Mouse (Mus musculus) hindbrain, embryonic 11.5 days (tissue): Measurements from ENCODE around the gene Adk. TPM values are rescaled to one million over a fixed set of nuclear protein-coding genes. Genes with fewer than 3 reads are reported as not detected.

Experiments used
- ATAC-seq: fragments of 200-750 bp; cut with Nextera tagmentation; 2 replicates; pipeline ENCODE4 v1.8.0; 2017; ENCODE audit warnings: mild to moderate bottlenecking, moderate TSS enrichment, moderate library complexity; ENCODE audit not compliant: low FRiP score
- DNase-seq: peaks from one replicate; pipeline ENCODE4 v3.0.0-alpha.2; 2015; ENCODE audit warnings: low spot score
- H3K27ac ChIP-seq: fragments of 300-500 bp; sonication (generic); 2 replicates; pipeline ENCODE4 v1.5.1; 2014; ENCODE audit warnings: mild to moderate bottlenecking, low read depth, low read length
- H3K27me3 ChIP-seq: fragments of 300-500 bp; sonication (generic); 2 replicates; pipeline ENCODE4 v1.6.1; 2014; ENCODE audit warnings: mild to moderate bottlenecking, low read length, moderate library complexity, mixed read lengths; ENCODE audit not compliant: control insufficient read depth, insufficient read depth
- H3K36me3 ChIP-seq: fragments of 300-500 bp; sonication (generic); 2 replicates; pipeline ENCODE4 v1.6.1; 2014; ENCODE audit warnings: mild to moderate bottlenecking, low read length, moderate library complexity, mixed read lengths; ENCODE audit not compliant: control insufficient read depth, insufficient read depth
- H3K4me1 ChIP-seq: fragments of 300-500 bp; sonication (generic); replicated peaks from 2 replicates; pipeline ENCODE4 v1.6.1; 2014; ENCODE audit warnings: low read length, mixed read lengths; ENCODE audit not compliant: control insufficient read depth, insufficient read depth
- H3K4me2 ChIP-seq: fragments of 300-500 bp; sonication (generic); replicated peaks from 2 replicates; pipeline ENCODE4 v1.6.1; 2014; ENCODE audit warnings: mild to moderate bottlenecking, low read depth, low read length
- H3K4me3 ChIP-seq: fragments of 300-500 bp; sonication (generic); 2 replicates; pipeline ENCODE4 v1.5.1; 2014; ENCODE audit warnings: low read depth, low read length
- H3K9ac ChIP-seq: fragments of 300-500 bp; sonication (generic); 2 replicates; pipeline ENCODE4 v1.6.1; 2014; ENCODE audit warnings: low read depth, low read length
- H3K9me3 ChIP-seq: fragments of 300-500 bp; sonication (generic); 2 replicates; pipeline ENCODE4 v1.6.1; 2016; ENCODE audit warnings: low read length; ENCODE audit not compliant: control insufficient read depth
- WGBS: fragments of 180-500 bp; shearing (Covaris S2); extraction: QIAGEN DNeasy Blood & Tissue Kit; methylation state at CpG from one replicate; pipeline ENCODE4 v1.1.7; 2014; 5-methylcytosine and 5-hydroxymethylcytosine counted together
- polyA plus RNA-seq: library from polyadenylated mRNA; unstranded; fragments of >200 nt; fragmentation: Nextera tagmentation; extraction: Ambion mirVana; gene quantifications from 2 replicates; pipeline ENCODE4 v1.2.1, GENCODE M21; 2014

Gene Adk
- polyA plus RNA-seq, 1 experiment from 2014 or later: 107 TPM

DNA sequence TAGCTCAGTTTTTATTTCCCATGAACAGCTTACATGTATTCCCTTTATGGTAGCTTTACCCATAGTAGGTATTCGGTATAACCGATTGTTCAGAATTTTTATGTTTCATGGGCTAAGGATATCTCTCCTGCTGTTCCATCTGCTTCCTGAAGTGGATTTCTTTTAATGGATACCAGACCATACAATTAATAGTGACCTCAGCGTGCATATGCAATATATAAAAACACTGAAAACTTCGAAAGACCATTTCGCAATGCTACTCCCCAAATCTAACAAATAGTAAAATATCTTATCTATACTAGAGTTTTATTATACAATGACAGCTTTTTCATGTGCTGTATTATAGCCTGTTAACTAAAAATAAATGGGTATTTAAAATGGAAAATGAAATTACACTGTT is 232.5 kb downstream of the Adk start:
- no peak overlapping the region for H3K9ac ChIP-seq
- ATAC-seq: no peak
- no peaks in the 10 kb centered on the region for H3K27me3 ChIP-seq
- WGBS: 90% methylated on average over 5 of the region's 5 CpGs
- H3K27ac ChIP-seq: no peak overlapping the region
- H3K36me3 ChIP-seq: no peaks in the 10 kb centered on the region
- H3K4me2 ChIP-seq: no peak overlapping the region
- no peaks in the 10 kb centered on the region for H3K4me1 ChIP-seq
- no peak for DNase-seq
- no peak overlapping the region for H3K4me3 ChIP-seq
- H3K9me3 ChIP-seq: no peaks in the 10 kb centered on the region

DNA sequence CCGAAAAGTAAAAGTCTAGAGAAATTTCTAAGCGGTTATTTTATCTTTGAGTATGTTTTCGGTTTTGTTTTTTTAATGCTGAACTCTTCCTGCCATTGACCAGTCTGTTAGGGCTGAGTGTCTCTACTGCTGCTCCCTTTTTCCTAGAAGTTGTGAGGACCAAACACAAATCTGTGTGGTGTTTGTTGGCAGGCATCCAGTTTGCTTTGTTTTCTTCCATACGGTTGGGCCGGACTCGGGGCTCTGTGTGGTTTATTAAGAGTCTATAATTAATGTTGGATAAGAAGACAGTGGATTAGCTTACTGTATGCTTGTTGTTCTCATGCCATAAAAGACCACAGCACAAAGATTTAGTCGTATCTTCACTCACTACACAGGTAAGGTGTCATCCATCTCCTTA is 233.9 kb downstream of the Adk start:
- Histone ChIP-seq H3K4me1 (no peaks in the 10 kb centered on the region), H3K4me3 (no peak overlapping the region), H3K9ac (no peak overlapping the region), H3K4me2 (no peak overlapping the region), H3K36me3 (no peaks in the 10 kb centered on the region), H3K27ac (no peak overlapping the region), H3K27me3 (no peaks in the 10 kb centered on the region), H3K9me3 (no peaks in the 10 kb centered on the region)
- DNase-seq (no peak), ATAC-seq (no peak)
- 95% methylated on average over 7 of the region's 7 CpGs for WGBS

DNA sequence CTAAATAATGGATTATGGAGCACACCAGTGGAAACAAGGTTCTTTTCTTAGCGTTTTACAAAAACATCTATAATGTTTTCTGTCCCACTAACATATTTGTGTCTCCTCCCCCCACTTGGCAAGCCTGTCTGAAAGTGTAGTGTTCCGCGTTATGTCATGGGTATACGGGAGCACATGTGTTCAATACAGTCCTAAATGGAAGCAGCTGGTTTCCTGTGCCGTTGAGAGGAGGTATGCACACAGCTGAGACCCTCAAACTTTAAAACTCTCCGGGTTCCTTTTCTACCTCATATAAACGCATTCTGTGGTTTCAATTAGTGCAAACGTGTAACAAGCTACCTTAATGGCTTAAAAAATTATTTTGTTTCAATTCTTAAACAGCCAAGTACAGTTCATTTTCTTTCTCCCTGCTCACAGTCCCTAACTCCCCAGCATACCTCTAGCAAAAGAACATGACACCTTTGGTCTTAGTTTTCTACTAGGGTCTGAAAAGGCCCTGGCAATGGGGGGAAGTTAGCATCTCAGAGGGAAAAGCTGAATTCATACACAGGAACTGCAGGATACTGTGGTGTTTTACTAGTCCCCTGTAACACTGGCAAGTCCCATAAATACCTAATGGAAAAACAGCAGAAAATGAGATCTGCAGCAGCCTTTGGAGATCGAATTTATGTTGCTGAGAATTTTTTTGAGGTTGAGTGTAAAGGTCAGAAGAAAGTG is 235.5 kb downstream of the Adk start:
- Histone ChIP-seq H3K4me1 (no peaks in the 10 kb centered on the region), H3K4me3 (no peak overlapping the region), H3K36me3 (no peaks in the 10 kb centered on the region), H3K27me3 (no peaks in the 10 kb centered on the region), H3K9me3 (no peaks in the 10 kb centered on the region), H3K4me2 (no peak overlapping the region), H3K9ac (no peak overlapping the region), H3K27ac (no peak overlapping the region)
- peak; percentile 28 for DNase-seq
- no peak for ATAC-seq
- 71% methylated on average over 9 of the region's 9 CpGs for WGBS

DNA sequence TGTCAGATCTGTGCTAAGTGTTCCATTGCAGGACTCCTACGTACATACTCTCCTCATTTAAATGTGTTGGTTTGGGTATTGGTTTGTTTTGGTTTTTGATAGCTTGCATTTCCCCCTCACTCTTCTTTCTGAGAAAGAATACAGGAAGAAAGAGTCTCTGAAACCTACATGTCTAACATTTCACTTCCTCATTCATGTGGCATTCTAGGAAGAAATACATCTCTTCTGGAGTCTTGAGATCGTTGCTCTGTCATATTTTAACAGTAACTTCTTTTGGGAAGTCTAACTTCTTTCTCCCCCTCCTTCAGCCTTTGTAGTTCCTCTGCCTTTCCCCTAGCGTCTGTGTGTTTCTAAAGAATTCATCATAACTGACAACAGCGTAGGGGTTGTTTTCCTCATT is 247.4 kb downstream of the Adk start:
- Histone ChIP-seq H3K9ac (no peak overlapping the region), H3K4me3 (no peak overlapping the region), H3K4me1 (no peaks in the 10 kb centered on the region), H3K36me3 (no peaks in the 10 kb centered on the region), H3K27ac (no peak overlapping the region), H3K4me2 (no peak overlapping the region), H3K27me3 (no peaks in the 10 kb centered on the region), H3K9me3 (no peaks in the 10 kb centered on the region)
- WGBS: 93% methylated on average over 4 of the region's 4 CpGs
- DNase-seq (no peak), ATAC-seq (no peak)

DNA sequence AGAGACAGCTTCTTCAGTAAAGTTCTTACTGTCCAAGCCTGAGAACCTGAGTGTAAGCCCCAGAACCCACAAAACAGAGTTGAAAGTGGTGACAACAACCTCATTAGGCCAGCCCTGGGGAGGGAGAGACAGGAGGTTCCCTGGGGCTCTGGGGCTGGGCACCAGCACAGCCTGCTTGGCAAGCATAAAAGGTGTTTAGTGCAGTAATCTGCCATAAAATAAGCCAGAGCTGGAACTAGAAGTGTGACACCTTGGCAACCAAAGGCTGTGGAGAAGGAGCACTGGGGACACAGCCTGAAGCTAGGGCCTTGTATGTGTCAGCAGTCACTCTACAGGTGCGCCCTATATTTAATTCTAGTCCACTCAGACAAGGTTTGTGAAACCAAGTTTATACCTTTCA is 252.4 kb downstream of the Adk start:
- H3K27me3 ChIP-seq: no peaks in the 10 kb centered on the region
- whole genome bisulfite sequencing: 96% methylated on average over 1 of the region's 1 CpGs
- H3K9ac ChIP-seq: no peak overlapping the region
- no peak for ATAC-seq
- no peak overlapping the region for H3K4me2 ChIP-seq
- no peaks in the 10 kb centered on the region for H3K9me3 ChIP-seq
- DNase-seq: no peak
- H3K4me1 ChIP-seq: no peaks in the 10 kb centered on the region
- H3K27ac ChIP-seq: no peak overlapping the region
- no peaks in the 10 kb centered on the region for H3K36me3 ChIP-seq
- H3K4me3 ChIP-seq: no peak overlapping the region

DNA sequence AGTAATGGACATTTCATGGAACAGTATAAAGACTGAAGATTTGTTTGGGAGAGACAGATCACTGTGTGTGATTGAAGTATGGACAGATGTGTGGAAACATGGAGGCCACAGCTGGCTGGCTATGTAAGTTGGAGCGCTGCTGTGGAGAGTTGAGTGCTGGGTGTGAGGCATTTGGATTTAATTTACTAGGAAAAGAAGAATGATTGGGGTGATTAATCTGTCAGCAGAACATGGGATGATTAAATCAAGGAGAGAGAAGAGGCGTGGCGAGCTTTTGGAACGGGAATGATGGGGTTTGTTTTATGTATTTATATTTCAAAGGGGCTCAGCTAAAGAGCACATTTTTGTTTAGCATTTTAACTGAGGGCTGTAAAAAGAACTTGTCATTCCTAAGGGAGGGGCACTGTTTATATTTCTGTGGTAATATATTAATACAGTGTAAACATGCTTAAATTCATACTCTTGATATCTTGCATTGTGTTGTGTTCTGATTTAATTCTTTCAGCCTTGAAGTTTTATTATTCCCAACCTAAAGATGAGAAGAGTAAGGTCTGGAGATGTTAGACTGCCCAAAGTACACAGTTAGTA is 256.1 kb downstream of the Adk start:
- H3K4me2 ChIP-seq: no peak overlapping the region
- ATAC-seq (no peak), DNase-seq (no peak)
- no peak overlapping the region for H3K4me3 ChIP-seq
- H3K36me3 ChIP-seq: no peaks in the 10 kb centered on the region
- no peak overlapping the region for H3K9ac ChIP-seq
- 86% methylated on average over 4 of the region's 4 CpGs for WGBS
- no peak overlapping the region for H3K27ac ChIP-seq
- H3K4me1 ChIP-seq: no peaks in the 10 kb centered on the region
- no peaks in the 10 kb centered on the region for H3K27me3 ChIP-seq
- H3K9me3 ChIP-seq: no peaks in the 10 kb centered on the region

DNA sequence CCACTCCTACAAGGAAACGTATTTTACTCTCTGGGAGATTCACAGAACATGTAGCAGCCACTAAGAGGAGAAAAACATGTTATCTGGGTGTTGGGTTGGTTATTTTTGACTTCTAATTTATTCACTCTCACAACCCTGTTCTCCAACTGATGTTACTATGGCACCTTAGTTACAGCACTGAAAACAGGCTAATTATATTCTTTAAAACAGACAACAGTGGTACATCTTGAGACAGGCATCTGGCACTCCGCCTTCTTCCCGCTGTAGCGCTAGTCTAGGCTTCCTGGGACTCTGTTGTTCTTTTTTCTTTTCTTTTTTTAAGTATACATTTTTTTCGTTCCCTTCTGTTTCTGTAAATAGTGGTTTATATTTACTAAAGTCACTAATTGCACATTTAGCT is 258.2 kb downstream of the Adk start:
- no peaks in the 10 kb centered on the region for H3K36me3 ChIP-seq
- H3K27me3 ChIP-seq: no peaks in the 10 kb centered on the region
- ATAC-seq (no peak), DNase-seq (no peak)
- H3K9ac ChIP-seq: no peak overlapping the region
- no peak overlapping the region for H3K4me2 ChIP-seq
- H3K4me3 ChIP-seq: no peak overlapping the region
- no peak overlapping the region for H3K27ac ChIP-seq
- no peaks in the 10 kb centered on the region for H3K9me3 ChIP-seq
- H3K4me1 ChIP-seq: no peaks in the 10 kb centered on the region
- 92% methylated on average over 5 of the region's 5 CpGs for WGBS

DNA sequence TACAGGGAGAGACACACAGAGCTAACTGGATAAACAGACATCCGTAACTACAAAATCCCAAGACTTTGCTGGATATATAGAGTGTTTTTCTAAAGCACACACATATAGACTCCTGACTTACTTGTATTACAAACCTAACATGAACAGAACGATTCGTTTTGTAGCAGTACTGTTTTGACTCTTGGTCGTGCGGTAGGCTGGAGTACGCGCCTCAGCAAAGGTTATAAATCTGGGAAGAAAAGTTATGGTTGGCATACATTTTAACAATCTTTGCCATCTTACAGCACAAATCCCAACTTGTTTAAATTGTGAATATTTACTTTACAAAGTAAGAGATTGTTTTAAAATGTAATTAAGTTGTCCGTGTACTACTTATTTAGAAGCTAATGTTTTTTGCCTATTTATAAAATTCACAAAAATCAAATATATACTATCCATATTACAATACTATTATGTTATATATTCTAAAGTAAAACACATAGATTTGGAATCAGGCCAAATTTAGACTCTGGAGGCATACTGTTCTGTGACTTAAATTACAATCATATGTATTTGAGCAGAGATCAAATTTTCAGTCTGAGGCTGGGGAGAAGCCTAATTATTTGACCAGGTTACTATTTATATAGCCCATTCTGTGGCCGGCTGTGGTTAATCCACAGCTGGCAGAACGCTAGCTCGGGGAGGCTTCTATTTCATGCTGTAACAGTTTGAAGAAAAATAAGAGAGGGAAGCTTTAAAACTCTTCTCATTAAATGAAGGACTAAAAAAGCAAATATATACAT is 261.4 kb downstream of the Adk start:
- ATAC-seq (no peak), DNase-seq (no peak)
- Histone ChIP-seq H3K4me2 (no peak overlapping the region), H3K27me3 (no peaks in the 10 kb centered on the region), H3K4me3 (no peak overlapping the region), H3K4me1 (no peaks in the 10 kb centered on the region), H3K9me3 (no peaks in the 10 kb centered on the region), H3K36me3 (no peaks in the 10 kb centered on the region), H3K27ac (no peak overlapping the region), H3K9ac (no peak overlapping the region)
- WGBS: 80% methylated on average over 11 of the region's 11 CpGs

DNA sequence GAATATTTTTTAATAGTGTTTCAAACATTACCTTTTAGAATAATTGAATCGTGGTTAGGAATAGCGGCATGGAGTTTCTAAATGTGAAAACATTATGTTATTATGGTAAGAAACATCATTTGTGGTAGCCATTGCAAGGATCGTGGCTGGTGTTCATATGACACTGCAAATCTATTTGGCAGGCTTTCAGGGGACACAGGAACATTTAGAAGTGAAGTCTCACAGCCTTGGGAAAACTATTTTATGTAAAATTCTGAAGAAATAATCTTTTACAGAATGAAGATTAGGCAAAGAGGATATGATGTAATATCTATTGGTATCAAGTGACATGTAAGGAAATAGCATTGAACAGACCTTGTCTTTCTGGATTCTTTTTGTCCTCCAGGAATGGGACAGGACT is 262.1 kb downstream of the Adk start:
- 91% methylated on average over 3 of the region's 3 CpGs for WGBS
- ATAC-seq: no peak

More for the DNA sequence above, 262.1 kb downstream of the Adk start:
- Histone ChIP-seq H3K36me3 (no peaks in the 10 kb centered on the region), H3K9me3 (no peaks in the 10 kb centered on the region), H3K9ac (no peak overlapping the region), H3K4me2 (no peak overlapping the region), H3K27me3 (no peaks in the 10 kb centered on the region), H3K27ac (no peak overlapping the region), H3K4me3 (no peak overlapping the region), H3K4me1 (no peaks in the 10 kb centered on the region)
- no peak for DNase-seq
